Mouse (Mus musculus) thymus, adult 2 months (tissue): Measurements from ENCODE around the gene Smad3.

Experiments used
- CTCF ChIP-seq: fragments of 200-500 bp; IDR thresholded peaks from 2 replicates; pipeline ENCODE4 v1.5.1; 2012; ENCODE audit warnings: mild to moderate bottlenecking, control low read depth, low read length, moderate library complexity, borderline replicate concordance; ENCODE audit not compliant: control insufficient read depth, poor library complexity, insufficient read depth; ENCODE audit errors: extremely low read depth
- POLR2A ChIP-seq: fragments of 200-500 bp; IDR thresholded peaks from 2 replicates; pipeline ENCODE4 v1.6.1; 2012; ENCODE audit warnings: mild to moderate bottlenecking, low read length, control low read depth, moderate library complexity; ENCODE audit not compliant: control insufficient read depth, poor library complexity, insufficient read depth; ENCODE audit errors: extremely low read depth

GRCm38 (mm10) chr9:63623895-63624569, 133.8 kb downstream of the Smad3 start:
- no peak for TF ChIP-seq CTCF
- TF ChIP-seq POLR2A = no peak
